Comparison of ENCODE assay signal across 8 mouse cellular contexts in genomic region chr2:90474593-90475405, GRCm38 (mm10).
DNase-seq lines count a peak whose midpoint lies in the region; ATAC-seq lines count a peak whose summit lies in the region.

No protein-coding gene starts in this region.

- 4% methylated on average over 11 of the region's 11 CpGs for WGBS in hindbrain, embryonic 14.5 days

- no peaks in the 10 kb centered on the region for H3K9me3 ChIP-seq in hindbrain, embryonic 14.5 days (ENCODE audit: control insufficient read depth, low read length)

- H3K9ac ChIP-seq in hindbrain, embryonic 14.5 days = peak overlapping the region; percentile 47

- ATAC-seq in hindbrain, embryonic 14.5 days (ENCODE audit: low FRiP score) = peak; percentile 92

- no peaks in the 10 kb centered on the region for H3K36me3 ChIP-seq in hindbrain, embryonic 14.5 days (replicated peaks; ENCODE audit: control insufficient read depth, insufficient read depth)

- peak; percentile 78 for DNase-seq in WW6 (ENCODE audit: low read depth, low spot score)
- DNase-seq in cerebellum, postnatal 25 days = peak; percentile 86 to 92
- peak; percentile 53 to 81 for DNase-seq in frontal cortex, postnatal 25 days (ENCODE audit: low spot score in 2 of 2)
- peak; percentile 95 for DNase-seq in hindbrain, embryonic 14.5 days (ENCODE audit: low spot score)
- peak; percentile 76 to 84 for DNase-seq in layer of hippocampus, postnatal 25 days (ENCODE audit: extremely low spot score in 1 of 2, low spot score in 1 of 2)
- DNase-seq in lung, postnatal 14 days = peak; percentile 89
- peak; percentile 73 for DNase-seq in retina, adult 2 months (ENCODE audit: low read depth, low spot score)
- peak; percentile 88 for DNase-seq in thymus, postnatal 25 days

- H3K4me3 ChIP-seq in hindbrain, embryonic 14.5 days (replicated peaks; ENCODE audit: low read length) = peak overlapping the region; percentile 26

- peak overlapping the region; percentile 54 for H3K4me2 ChIP-seq in hindbrain, embryonic 14.5 days (replicated peaks)

- H3K4me1 ChIP-seq in hindbrain, embryonic 14.5 days (replicated peaks; ENCODE audit: control insufficient read depth, insufficient read depth, low read length) = 0 out of 2 replicates have a peak, but pooled peaks cover 6% of the 10 kb centered on the region

- peak overlapping the region; percentile 87 for H3K27ac ChIP-seq in hindbrain, embryonic 14.5 days

- H3K27me3 ChIP-seq in hindbrain, embryonic 14.5 days (ENCODE audit: control insufficient read depth, insufficient read depth, low read length) = no peaks in the 10 kb centered on the region

Comparison
In these comparisons a context has a peak if more than half of its experiments do, and no peak if none do; other contexts are left out.
1. Peak in every context shown above with its lines: DNase-seq, ATAC-seq, H3K4me3 ChIP-seq and H3K27ac ChIP-seq.